Mouse (Mus musculus): ENCODE measurements around the gene Rnf135.
"Not testable (repeated sequence)": the region's sequence is repeated elsewhere in the genome, so short reads cannot be mapped to it uniquely, and the experiment has no call there.

Gene Rnf135

GRCm38 (mm10) chr11:80204037-80204436, 20.4 kb downstream of the Rnf135 start:
- no peak for DNase-seq

GRCm38 (mm10) chr11:80204941-80205340, 21.3 kb downstream of the Rnf135 start:
- DNase-seq: no peak

- no peak for DNase-seq
Measured at GRCm38 (mm10) chr11:80208465-80208859, 24.8 kb downstream of the Rnf135 start.

GRCm38 (mm10) chr11:80208860-80209800, 25.5 kb downstream of the Rnf135 start, which contains the start of gene Rhot1:
Gene Rhot1 (plus strand): TSS chr11:80209019.
- peak; percentile 96 for DNase-seq

- no peak for DNase-seq
Measured at GRCm38 (mm10) chr11:80210321-80210720, 26.7 kb downstream of the Rnf135 start.

GRCm38 (mm10) chr11:80212282-80212681, 28.6 kb downstream of the Rnf135 start:
- no peak for DNase-seq

- no peak for DNase-seq
Measured at GRCm38 (mm10) chr11:80215291-80215690, 31.6 kb downstream of the Rnf135 start.

GRCm38 (mm10) chr11:80218657-80219293, 35.1 kb downstream of the Rnf135 start:
- peak; percentile 14 for DNase-seq

- not testable (repeated sequence) for DNase-seq
Measured at GRCm38 (mm10) chr11:80230066-80230465, 46.4 kb downstream of the Rnf135 start.

- no peak for DNase-seq
Measured at GRCm38 (mm10) chr11:80237278-80237677, 53.6 kb downstream of the Rnf135 start.

- no peak for DNase-seq
Measured at GRCm38 (mm10) chr11:80238306-80238705, 54.7 kb downstream of the Rnf135 start.

GRCm38 (mm10) chr11:80247026-80247425, 63.4 kb downstream of the Rnf135 start:
- DNase-seq: no peak

GRCm38 (mm10) chr11:80248531-80248930, 64.9 kb downstream of the Rnf135 start:
- DNase-seq: no peak

Data from right cerebral cortex, postnatal 25 days (tissue).